Mouse (Mus musculus): ENCODE measurements at regions not wholly inside any gene's neighbourhood (a gene's known extent, or its start where the extent isn't known, plus 50 kb on each side); places are given as distances from the start of the nearest gene placed in this dataset.
"Not testable (repeated sequence)": the region's sequence is repeated elsewhere in the genome, so short reads cannot be mapped to it uniquely, and the experiment has no call there.

GRCm38 (mm10) chr12:114757948-114758347, 1214.2 kb downstream of the Adam6a start:
- H3K27ac ChIP-seq; H3K4me3 ChIP-seq; intact Hi-C loops (cut with DNase I); DNase-seq: not testable (repeated sequence)

- DNase-seq; H3K4me3 ChIP-seq; intact Hi-C loops (cut with DNase I); H3K27ac ChIP-seq: not testable (repeated sequence)
These were observed 1220.5 kb downstream of the Adam6a start for GRCm38 (mm10) chr12:114764211-114764610.

DNA sequence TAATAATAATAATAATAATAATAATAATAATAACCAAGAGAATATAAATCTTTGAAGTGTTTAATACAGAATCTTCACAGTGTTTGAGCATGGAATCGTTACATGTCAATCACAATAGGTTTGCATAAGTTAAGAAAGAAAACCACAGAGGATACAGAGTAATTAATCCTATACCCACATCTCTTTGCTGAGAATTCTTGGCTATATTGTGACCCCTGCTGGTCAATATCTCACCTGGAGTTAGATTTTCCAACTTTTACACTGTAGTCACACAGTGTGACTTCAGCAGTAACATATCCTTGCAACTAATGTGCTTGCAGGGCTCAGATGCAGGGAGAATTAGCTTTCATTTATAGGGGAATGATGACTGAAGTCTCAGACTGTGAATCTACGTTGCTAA, 1231.7 kb downstream of the Adam6a start:
- intact Hi-C loops (cut with DNase I); DNase-seq; H3K4me3 ChIP-seq; H3K27ac ChIP-seq: not testable (repeated sequence)

DNA sequence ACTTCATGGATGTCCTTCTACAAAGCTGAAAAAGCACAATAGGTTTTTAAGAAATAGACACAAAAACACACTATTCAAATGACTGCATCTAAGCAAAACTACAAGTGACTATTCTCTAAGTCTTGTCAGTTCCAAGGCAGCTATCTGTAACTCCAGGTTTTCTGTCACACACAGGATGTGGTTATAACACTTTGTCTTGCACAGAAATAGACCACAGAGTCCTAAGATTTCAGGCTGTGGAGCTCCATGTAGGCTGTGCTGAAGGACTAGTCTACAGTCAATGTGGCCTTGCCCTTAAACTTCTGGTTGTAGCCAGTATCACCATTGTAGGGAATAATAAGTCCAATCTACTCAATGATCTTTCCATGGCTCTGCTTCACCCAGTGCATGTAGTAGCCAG, 1243.1 kb upstream of the Zfp386 start:
- intact Hi-C loops (cut with DNase I), result loop anchor here (10.0 kb wide), 2 partner anchors 110 kb away; no protein-coding TSS in a partner anchor
- no peak for TF ChIP-seq CTCF (IDR thresholded peaks at IDR 0.05)
- no peak for DNase-seq

GRCm38 (mm10) chr12:114809186-114809585, 1238.3 kb upstream of the Zfp386 start:
- Histone ChIP-seq H3K27ac (no peak overlapping the region), H3K4me3 (no peak overlapping the region)
- TF ChIP-seq CTCF (IDR thresholded peaks at IDR 0.05), result no peak
- no peak for DNase-seq
- intact Hi-C loops (cut with DNase I), result loop anchor here (10.0 kb wide), 2 partner anchors 106 to 114 kb away; no protein-coding TSS in a partner anchor

More for the DNA sequence above, 1243.1 kb upstream of the Zfp386 start:
- H3K27ac ChIP-seq, result no peak overlapping the region
- no peak overlapping the region for H3K4me3 ChIP-seq

- intact Hi-C loops (cut with DNase I); H3K27ac ChIP-seq; H3K4me3 ChIP-seq; DNase-seq: not testable (repeated sequence)
These were observed 1230.7 kb upstream of the Zfp386 start for GRCm38 (mm10) chr12:114816858-114817257.

- DNase-seq, result no peak
- no peak for TF ChIP-seq CTCF (IDR thresholded peaks at IDR 0.05)
- no peak overlapping the region for H3K4me3 ChIP-seq
- H3K27ac ChIP-seq, result no peak overlapping the region
- intact Hi-C loops (cut with DNase I), result no loop called here
These were observed 1214.6 kb upstream of the Zfp386 start for GRCm38 (mm10) chr12:114832916-114833315.
